Mouse (Mus musculus): Measurements from ENCODE around the gene Vmn2r22. TPM values are rescaled to one million over a fixed set of nuclear protein-coding genes. Genes with fewer than 3 reads are reported as not detected.

Vmn2r22 gene
- polyA plus RNA-seq, 1 experiment from 2014 or later, result not detected

Other genes starting within 250 kb of the Vmn2r22 start
- gene Vmn2r20, start 232.6 kb downstream of the Vmn2r22 start, polyA plus RNA-seq (2015; fragmentation: Nextera tagmentation; extraction: Ambion mirVana), result not detected in 2 replicates
- not detected in 2 replicates for gene Vmn2r21, start 117.3 kb downstream of the Vmn2r22 start, polyA plus RNA-seq (2015; fragmentation: Nextera tagmentation; extraction: Ambion mirVana)
- not detected in 2 replicates for gene Vmn2r23, start 51.9 kb upstream of the Vmn2r22 start, polyA plus RNA-seq (2015; fragmentation: Nextera tagmentation; extraction: Ambion mirVana)
- not detected in 2 replicates for gene Vmn2r24, start 128.2 kb upstream of the Vmn2r22 start, polyA plus RNA-seq (2015; fragmentation: Nextera tagmentation; extraction: Ambion mirVana)
- gene Vmn2r25, start 202.7 kb upstream of the Vmn2r22 start, polyA plus RNA-seq (2015; fragmentation: Nextera tagmentation; extraction: Ambion mirVana), result not detected in 2 replicates